ENCODE assay signal across 27 mouse cellular contexts in genomic region chr15:31125784-31126183, GRCm38 (mm10).
"Had no signal": no experiment of that assay in that cellular context is flagged by ENCODE, and none has a peak within 500 bp of the region (broad histone marks: within the 10 kb centered on the region; RNA-seq: fewer than 3 reads in every experiment).

No protein-coding gene starts in this region.

- DNase-seq: cerebellum, adult 2 months; cerebellum, adult 8-10 months; cerebellum, adult 9-10 months; cerebellum, adult 9-11 months; cerebellum, postnatal 10 days; cerebellum, postnatal 14 days; cerebellum, postnatal 25 days; cerebellum, postnatal 36 days; embryo, embryonic 11 days; forebrain, postnatal 0 days; gastrocnemius, adult 2 months; gastrocnemius, postnatal 10 days; gastrocnemius, postnatal 14 days; gastrocnemius, postnatal 25 days; gastrocnemius, postnatal 36 days; heart, adult 18-20 months had no signal

- H3K36me3 ChIP-seq: embryonic facial prominence, embryonic 10.5 days; embryonic facial prominence, embryonic 12.5 days; embryonic facial prominence, embryonic 13.5 days; embryonic facial prominence, embryonic 15.5 days; forebrain, embryonic 10.5 days; forebrain, embryonic 12.5 days; forebrain, embryonic 15.5 days had no signal

- H3K9me3 ChIP-seq: embryonic facial prominence, embryonic 10.5 days; embryonic facial prominence, embryonic 12.5 days; embryonic facial prominence, embryonic 13.5 days; embryonic facial prominence, embryonic 15.5 days; forebrain, embryonic 10.5 days; forebrain, embryonic 12.5 days; forebrain, embryonic 13.5 days; forebrain, embryonic 15.5 days had no signal

- H3K4me2 ChIP-seq: embryonic facial prominence, embryonic 12.5 days; embryonic facial prominence, embryonic 13.5 days; embryonic facial prominence, embryonic 15.5 days; forebrain, embryonic 12.5 days; forebrain, embryonic 13.5 days; forebrain, embryonic 15.5 days had no signal

- H3K27me3 ChIP-seq: embryonic facial prominence, embryonic 12.5 days; embryonic facial prominence, embryonic 13.5 days; embryonic facial prominence, embryonic 15.5 days; forebrain, embryonic 12.5 days; forebrain, embryonic 13.5 days; forebrain, embryonic 15.5 days had no signal

- H3K27ac ChIP-seq: embryonic facial prominence, embryonic 10.5 days; embryonic facial prominence, embryonic 12.5 days; embryonic facial prominence, embryonic 13.5 days; embryonic facial prominence, embryonic 15.5 days; forebrain, embryonic 10.5 days; forebrain, embryonic 12.5 days; forebrain, embryonic 13.5 days; forebrain, embryonic 15.5 days; gastrocnemius, adult 2 months had no signal

- H3K9ac ChIP-seq: embryonic facial prominence, embryonic 12.5 days; embryonic facial prominence, embryonic 13.5 days; embryonic facial prominence, embryonic 15.5 days; forebrain, embryonic 12.5 days; forebrain, embryonic 13.5 days; forebrain, embryonic 15.5 days; forebrain, postnatal 0 days had no signal

- H3K4me3 ChIP-seq: embryonic facial prominence, embryonic 10.5 days; embryonic facial prominence, embryonic 12.5 days; embryonic facial prominence, embryonic 13.5 days; embryonic facial prominence, embryonic 15.5 days; erythroblast, embryonic 14.5 days; forebrain, embryonic 10.5 days; forebrain, embryonic 12.5 days; forebrain, embryonic 13.5 days; forebrain, embryonic 15.5 days; gastrocnemius, adult 2 months had no signal

- ATAC-seq: forebrain, embryonic 13.5 days; forebrain, embryonic 14.5 days; forebrain, embryonic 15.5 days; forebrain, embryonic 16.5 days; forebrain, postnatal 0 days had no signal

- H3K4me1 ChIP-seq: embryonic facial prominence, embryonic 10.5 days; embryonic facial prominence, embryonic 12.5 days; embryonic facial prominence, embryonic 13.5 days; embryonic facial prominence, embryonic 15.5 days; forebrain, embryonic 12.5 days; forebrain, embryonic 13.5 days; forebrain, embryonic 15.5 days had no signal
